Mouse (Mus musculus): ENCODE results near the gene Nmt1.

The Nmt1 gene

GRCm38 (mm10) chr11:103042828-103043227 lies 14.8 kb downstream of the Nmt1 start:
- CTCF ChIA-PET = interaction anchor here (0.7 kb wide), 1 partner anchor 291 kb away, joined by 3 read pairs; no protein-coding TSS in a partner anchor

- CTCF ChIA-PET = no interaction called here
Observed at GRCm38 (mm10) chr11:103043982-103044381, 16.0 kb downstream of the Nmt1 start.

GRCm38 (mm10) chr11:103046286-103046685 lies 18.3 kb downstream of the Nmt1 start:
- CTCF ChIA-PET = no interaction called here

GRCm38 (mm10) chr11:103049611-103050010 lies 21.6 kb downstream of the Nmt1 start:
- CTCF ChIA-PET = no interaction called here

GRCm38 (mm10) chr11:103050153-103050552 lies 22.2 kb downstream of the Nmt1 start:
- CTCF ChIA-PET = no interaction called here

- CTCF ChIA-PET = no interaction called here
Observed at GRCm38 (mm10) chr11:103051249-103051691, 23.3 kb downstream of the Nmt1 start.

- CTCF ChIA-PET = interaction anchor here (0.6 kb wide), 1 partner anchor 265 kb away, joined by 12 read pairs; no protein-coding TSS in a partner anchor
Observed at GRCm38 (mm10) chr11:103052078-103052477, 24.1 kb downstream of the Nmt1 start.

- CTCF ChIA-PET = interaction anchor here (0.6 to 0.7 kb wide), 4 partner anchors 17 to 341 kb away, joined by 3 to 4 read pairs (median 4); no protein-coding TSS in a partner anchor
Observed at GRCm38 (mm10) chr11:103053191-103054076, 25.4 kb downstream of the Nmt1 start.

GRCm38 (mm10) chr11:103054798-103055197 lies 26.8 kb downstream of the Nmt1 start:
- CTCF ChIA-PET = no interaction called here

- CTCF ChIA-PET = no interaction called here
Observed at GRCm38 (mm10) chr11:103056636-103057035, 28.6 kb downstream of the Nmt1 start.

- CTCF ChIA-PET = interaction anchor here (0.8 kb wide), 1 partner anchor 103 kb away, joined by 7 read pairs; no protein-coding TSS in a partner anchor
Observed at GRCm38 (mm10) chr11:103058499-103059085, 30.6 kb downstream of the Nmt1 start.

GRCm38 (mm10) chr11:103066191-103067050 lies 38.4 kb downstream of the Nmt1 start:
- CTCF ChIA-PET = no interaction called here

GRCm38 (mm10) chr11:103067051-103067361 lies 39.0 kb downstream of the Nmt1 start:
- CTCF ChIA-PET = no interaction called here

- CTCF ChIA-PET = no interaction called here
Observed at GRCm38 (mm10) chr11:103067457-103068001, 39.5 kb downstream of the Nmt1 start.

GRCm38 (mm10) chr11:103068272-103068671 lies 40.3 kb downstream of the Nmt1 start:
- CTCF ChIA-PET = no interaction called here

GRCm38 (mm10) chr11:103068884-103069283 lies 40.9 kb downstream of the Nmt1 start:
- CTCF ChIA-PET = no interaction called here

GRCm38 (mm10) chr11:103069731-103070130 lies 41.7 kb downstream of the Nmt1 start:
- CTCF ChIA-PET = no interaction called here

- CTCF ChIA-PET = no interaction called here
Observed at GRCm38 (mm10) chr11:103070322-103070880, 42.4 kb downstream of the Nmt1 start.

- CTCF ChIA-PET = no interaction called here
Observed at GRCm38 (mm10) chr11:103073671-103074070, 45.7 kb downstream of the Nmt1 start.

- CTCF ChIA-PET = no interaction called here
Observed at GRCm38 (mm10) chr11:103074121-103074650, 46.2 kb downstream of the Nmt1 start.

- CTCF ChIA-PET = no interaction called here
Observed at GRCm38 (mm10) chr11:103074796-103075323, 46.9 kb downstream of the Nmt1 start.
